Mouse (Mus musculus): ENCODE data around the gene Mid1.
"Not testable (repeated sequence)": the region's sequence is repeated elsewhere in the genome, so short reads cannot be mapped to it uniquely, and the experiment has no call there.

DNA sequence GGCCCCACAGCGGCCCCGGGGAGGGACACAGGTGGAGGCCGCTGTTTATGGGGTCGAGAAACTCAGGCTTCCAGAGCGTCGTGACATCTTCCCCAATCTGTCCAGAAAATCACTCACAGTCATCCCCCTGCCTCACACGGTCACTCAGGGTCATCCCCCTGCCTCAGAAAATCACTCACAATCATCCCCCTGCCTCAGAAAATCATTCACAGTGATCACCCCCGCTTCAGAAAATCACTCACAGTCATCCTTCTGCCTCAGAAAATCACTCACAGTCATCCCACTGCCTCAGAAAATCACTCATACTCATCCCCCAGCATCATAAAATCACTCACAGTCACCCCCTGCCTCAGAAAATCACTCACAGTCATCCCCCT lies 304.2 kb downstream of the Mid1 start:
- not testable (repeated sequence) for TF ChIP-seq POLR2A, CTCF (IDR thresholded peaks at IDR 0.05; ENCODE audit: extremely low read depth, insufficient read depth, low read length)
